8 mouse cellular contexts compared by ENCODE assay signal in genomic region chr2:179774440-179775110, GRCm38 (mm10).
DNase-seq lines count a peak whose midpoint lies in the region; ATAC-seq and TF ChIP-seq lines count a peak whose summit lies in the region.
"Had no signal": no experiment of that assay in that cellular context is flagged by ENCODE, and none has a peak within 500 bp of the region (broad histone marks: within the 10 kb centered on the region; RNA-seq: fewer than 3 reads in every experiment).

No protein-coding gene starts in this region.

- peak overlapping the region; percentile 5; the same call in 1 of the 2 replicates for H3K4me3 ChIP-seq in E14TG2a.4 (replicated peaks; ENCODE audit: low read length)
- H3K4me3 ChIP-seq in hindbrain, embryonic 13.5 days, result no peak overlapping the region
- H3K4me3 ChIP-seq in limb, embryonic 14.5 days (replicated peaks; ENCODE audit: low read length), result no peak overlapping the region
- no peak overlapping the region for H3K4me3 ChIP-seq in thymus, adult 2 months (ENCODE audit: control insufficient read depth, insufficient read depth, low read length)
- H3K4me3 ChIP-seq: liver, embryonic 15.5 days had no signal

- TF ChIP-seq CTCF in E14TG2a.4 (conservative IDR thresholded peaks at IDR 0.05; ENCODE audit: low read length), result no peak
- no peak for TF ChIP-seq CTCF in thymus, adult 2 months (IDR thresholded peaks at IDR 0.05; ENCODE audit: borderline replicate concordance, control insufficient read depth, extremely low read depth, insufficient read depth, low read length, poor library complexity)

- H3K9ac ChIP-seq in hindbrain, embryonic 13.5 days, result no peak overlapping the region
- no peak overlapping the region for H3K9ac ChIP-seq in limb, embryonic 14.5 days (ENCODE audit: low read depth, low read length, severe bottlenecking)
- H3K9ac ChIP-seq: liver, embryonic 15.5 days had no signal

- no peak overlapping the region for H3K4me2 ChIP-seq in hindbrain, embryonic 13.5 days
- H3K4me2 ChIP-seq in limb, embryonic 14.5 days (replicated peaks; ENCODE audit: low read depth, low read length, severe bottlenecking), result no peak overlapping the region
- H3K4me2 ChIP-seq: liver, embryonic 15.5 days had no signal

- DNase-seq in ZHBTc4 (ENCODE audit: low read depth, low spot score), result peak; percentile 44
- no peak for DNase-seq in limb, embryonic 14.5 days (ENCODE audit: low spot score)
- DNase-seq in thymus, adult 2 months, result no peak
- DNase-seq in ovary, postnatal 14 days (ENCODE audit: low spot score), result no peak
- DNase-seq in retina, embryonic 14.5 days (ENCODE audit: low spot score), result no peak

- peaks cover 25% of the 10 kb centered on the region for H3K4me1 ChIP-seq in E14TG2a.4 (replicated peaks; ENCODE audit: low read depth, low read length)
- peaks cover 30% of the 10 kb centered on the region for H3K4me1 ChIP-seq in hindbrain, embryonic 13.5 days (replicated peaks)
- peaks cover 4% of the 10 kb centered on the region for H3K4me1 ChIP-seq in limb, embryonic 14.5 days (ENCODE audit: control insufficient read depth, insufficient read depth, low read length)
- no peaks in the 10 kb centered on the region for H3K4me1 ChIP-seq in thymus, adult 2 months (replicated peaks; ENCODE audit: control insufficient read depth, insufficient read depth, low read length)
- H3K4me1 ChIP-seq: liver, embryonic 15.5 days had no signal

- 15% methylated on average over 13 of the region's 13 CpGs for WGBS in hindbrain, embryonic 13.5 days
- WGBS in limb, embryonic 14.5 days, result 13% methylated on average over 13 of the region's 13 CpGs
- WGBS in thymus, adult 2 months, result 41% methylated on average over 13 of the region's 13 CpGs

- peaks cover 28% of the 10 kb centered on the region for H3K27me3 ChIP-seq in E14TG2a.4 (ENCODE audit: insufficient read depth, low read length)
- 0 out of 2 replicates have a peak, but pooled peaks cover 3% of the 10 kb centered on the region for H3K27me3 ChIP-seq in hindbrain, embryonic 13.5 days
- H3K27me3 ChIP-seq in limb, embryonic 14.5 days (ENCODE audit: control insufficient read depth, insufficient read depth, low read length), result no peaks in the 10 kb centered on the region
- H3K27me3 ChIP-seq in thymus, adult 2 months (ENCODE audit: control insufficient read depth, insufficient read depth, low read length), result no peaks in the 10 kb centered on the region
- H3K27me3 ChIP-seq: liver, embryonic 15.5 days had no signal

- peak; percentile 32; the same call in 1 of the 2 replicates for ATAC-seq in hindbrain, embryonic 13.5 days (ENCODE audit: low FRiP score)
- peak; percentile 53; the same call in 1 of the 2 replicates for ATAC-seq in limb, embryonic 14.5 days (ENCODE audit: low FRiP score, low read depth)

- no peak overlapping the region for H3K27ac ChIP-seq in hindbrain, embryonic 13.5 days
- no peak overlapping the region for H3K27ac ChIP-seq in limb, embryonic 14.5 days (replicated peaks; ENCODE audit: low read depth, low read length)
- H3K27ac ChIP-seq in thymus, adult 2 months (ENCODE audit: control insufficient read depth, insufficient read depth, low read length), result no peak overlapping the region
- H3K27ac ChIP-seq: liver, embryonic 15.5 days had no signal

- H3K9me3 ChIP-seq in E14TG2a.4 (ENCODE audit: low read length), result no peaks in the 10 kb centered on the region
- H3K9me3 ChIP-seq in hindbrain, embryonic 13.5 days, result no peaks in the 10 kb centered on the region
- no peaks in the 10 kb centered on the region for H3K9me3 ChIP-seq in limb, embryonic 14.5 days (ENCODE audit: control insufficient read depth, low read length)
- H3K9me3 ChIP-seq: liver, embryonic 15.5 days had no signal

- TF ChIP-seq POLR2A in limb, embryonic 14.5 days (IDR thresholded peaks at IDR 0.05; ENCODE audit: borderline replicate concordance, extremely low read depth, insufficient read depth, insufficient read length), result no peak
- TF ChIP-seq POLR2A in thymus, adult 2 months (IDR thresholded peaks at IDR 0.05; ENCODE audit: control insufficient read depth, extremely low read depth, insufficient read depth, low read length, poor library complexity), result no peak

- H3K36me3 ChIP-seq in E14TG2a.4 (ENCODE audit: insufficient read depth, low read length), result no peaks in the 10 kb centered on the region
- H3K36me3 ChIP-seq in hindbrain, embryonic 13.5 days, result no peaks in the 10 kb centered on the region
- H3K36me3 ChIP-seq in limb, embryonic 14.5 days (ENCODE audit: control insufficient read depth, insufficient read depth, low read length), result no peaks in the 10 kb centered on the region
- H3K36me3 ChIP-seq in thymus, adult 2 months (ENCODE audit: control insufficient read depth, insufficient read depth, low read length), result no peaks in the 10 kb centered on the region
- H3K36me3 ChIP-seq: liver, embryonic 15.5 days had no signal
